Mouse (Mus musculus) right cerebral cortex, adult 18-20 months (tissue): ENCODE measurements around the gene D930048N14Rik.
"Not testable (repeated sequence)": the region's sequence is repeated elsewhere in the genome, so short reads cannot be mapped to it uniquely, and the experiment has no call there.

Source experiments
- DNase-seq: peaks from one replicate; pipeline ENCODE4 v3.0.0; 2022; ENCODE audit warnings: mixed read lengths

The D930048N14Rik gene

GRCm38 (mm10) chr11:51650691-51651515 is at the start of gene D930048N14Rik, which contains the start of gene N4bp3:
Gene D930048N14Rik, plus strand, starts transcription at chr11:51650954.
Gene N4bp3, minus strand, starts transcription at chr11:51650842.
- DNase-seq, result no peak

- no peak for DNase-seq
Observed at GRCm38 (mm10) chr11:51602253-51602652, 48.5 kb upstream of the D930048N14Rik start.

- DNase-seq, result peak; percentile 82
Observed at GRCm38 (mm10) chr11:51605602-51606446, 44.9 kb upstream of the D930048N14Rik start.

DNA sequence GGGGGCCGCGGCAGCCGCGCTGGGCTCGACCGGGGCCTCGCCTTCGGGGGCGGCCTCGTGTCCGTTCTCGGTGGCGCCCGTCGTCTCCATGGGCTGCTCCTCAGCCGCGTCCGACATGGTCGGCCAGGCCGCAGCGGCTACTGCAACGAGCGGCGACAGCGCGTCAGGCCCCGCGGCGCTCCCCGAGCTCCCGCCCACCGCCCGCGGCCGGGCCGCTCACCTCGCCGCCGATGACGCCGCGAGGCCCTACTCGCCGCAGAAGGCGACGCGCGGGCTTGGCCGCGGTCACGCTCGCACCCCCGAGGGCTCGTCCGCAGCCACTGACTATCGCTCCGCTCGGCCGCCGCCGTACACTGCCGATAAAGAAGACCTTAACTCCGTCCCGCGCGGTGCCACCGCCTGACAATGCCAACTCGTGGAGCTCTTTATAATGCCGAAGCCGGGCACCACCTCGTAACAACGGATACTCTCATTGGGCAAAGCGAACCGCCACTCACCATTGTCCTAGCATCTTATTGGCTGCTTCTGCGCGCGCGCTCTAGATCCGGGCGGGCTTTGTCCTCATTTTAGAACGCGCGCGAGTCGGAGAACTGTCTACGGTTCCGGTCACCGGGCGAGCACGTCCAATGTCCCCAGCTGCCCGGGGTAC is 44.2 kb upstream of the D930048N14Rik start, which contains the start of gene Hnrnpab:
TSS of gene Hnrnpab (minus strand) at position 401 of the 649 bp plus-strand sequence.
- DNase-seq, result peak; percentile 98

- DNase-seq, result no peak
Observed at GRCm38 (mm10) chr11:51607096-51607738, 43.5 kb upstream of the D930048N14Rik start.

DNA sequence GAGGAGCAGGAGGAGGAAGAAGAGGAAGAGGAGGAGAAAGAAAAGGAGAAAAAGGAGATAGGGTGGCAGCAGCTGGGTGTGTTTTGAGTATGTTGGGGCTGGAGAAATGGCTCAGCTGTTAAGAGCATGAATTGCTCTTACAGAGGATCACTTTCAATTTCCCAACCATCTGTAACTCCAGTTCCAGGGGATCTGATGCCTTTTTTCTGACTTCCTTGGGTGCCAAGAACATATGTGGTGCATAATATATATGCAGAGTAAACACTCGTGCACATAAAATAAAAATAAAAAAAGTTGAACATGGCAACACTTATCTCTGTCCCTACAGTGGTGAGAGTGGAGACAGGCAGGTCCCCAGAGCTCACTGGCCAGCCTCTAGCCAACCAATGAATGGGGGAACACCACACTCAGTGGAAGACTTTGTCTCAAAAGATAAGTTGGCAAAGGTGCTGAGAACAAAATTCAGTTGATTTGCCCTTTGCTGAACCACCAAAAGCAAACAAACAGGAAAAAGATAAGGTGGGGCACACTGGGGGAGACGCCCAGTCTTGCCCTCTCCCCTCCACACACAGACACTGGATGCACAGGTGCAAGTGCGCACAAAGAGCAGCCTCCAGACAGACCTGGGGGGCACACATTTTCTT is 41.4 kb upstream of the D930048N14Rik start:
- no peak for DNase-seq

GRCm38 (mm10) chr11:51609940-51610339 is 40.8 kb upstream of the D930048N14Rik start:
- DNase-seq, result not testable (repeated sequence)

GRCm38 (mm10) chr11:51614256-51614655 is 36.5 kb upstream of the D930048N14Rik start:
- no peak for DNase-seq

DNA sequence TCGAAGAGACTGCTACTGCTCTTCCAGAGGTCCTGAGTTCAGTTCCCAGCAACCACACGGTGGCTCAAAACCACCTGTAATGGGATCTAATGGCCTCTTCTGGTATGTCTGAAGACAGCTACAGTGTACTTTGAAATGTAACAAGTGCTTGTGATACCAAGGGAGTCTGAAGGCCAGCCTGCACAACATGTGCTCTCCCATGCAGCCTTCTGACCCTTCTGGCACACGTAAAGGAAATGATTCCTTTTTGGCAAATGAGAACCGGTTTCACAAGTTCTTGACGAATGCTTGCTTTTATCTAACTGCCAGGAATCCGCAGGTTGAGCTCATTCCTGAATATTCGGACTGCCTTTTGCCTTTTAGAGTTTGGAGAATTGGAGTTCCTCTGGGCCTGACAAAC is 35.6 kb upstream of the D930048N14Rik start:
- DNase-seq, result no peak

GRCm38 (mm10) chr11:51615601-51616000 is 35.2 kb upstream of the D930048N14Rik start:
- DNase-seq, result peak; percentile 41

DNA sequence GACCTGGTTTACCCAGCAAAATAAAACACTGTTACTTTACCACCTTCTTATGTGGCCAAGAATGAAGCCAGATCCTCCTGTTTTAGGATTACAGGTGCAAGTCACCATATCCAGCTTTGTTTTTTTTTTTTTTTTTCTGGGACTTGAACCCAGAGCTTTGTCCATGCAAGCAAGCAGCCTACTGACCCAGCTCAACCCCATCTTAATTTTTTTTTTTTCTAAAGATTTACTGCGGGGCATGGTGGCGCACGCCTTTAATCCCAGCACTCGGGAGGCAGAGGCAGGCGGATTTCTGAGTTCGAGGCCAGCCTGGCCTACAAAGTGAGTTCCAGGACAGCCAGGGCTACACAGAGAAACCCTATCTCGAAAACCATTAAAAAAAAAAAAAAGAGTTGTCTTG is 34.6 kb upstream of the D930048N14Rik start:
- DNase-seq, result not testable (repeated sequence)

DNA sequence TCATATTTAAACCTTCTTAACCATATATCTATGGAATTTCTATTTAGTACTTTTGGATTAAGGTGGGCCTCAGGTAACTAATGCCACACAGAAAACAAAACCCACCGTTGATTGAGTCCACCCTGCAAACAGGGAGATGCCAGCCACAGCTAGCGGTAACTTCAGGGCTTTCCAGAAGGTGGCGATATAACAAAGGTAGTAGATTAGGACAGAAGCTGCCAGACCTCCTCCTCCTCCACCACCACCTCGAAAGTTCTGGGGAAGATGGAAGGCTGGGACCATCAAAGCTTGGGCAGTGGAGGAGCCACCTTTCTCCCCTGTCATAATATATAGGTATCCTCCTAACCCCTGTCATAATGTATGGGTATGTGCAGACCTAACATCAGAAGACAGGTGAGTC is 33.1 kb upstream of the D930048N14Rik start:
- DNase-seq, result peak; percentile 63

GRCm38 (mm10) chr11:51618894-51619408 is 31.8 kb upstream of the D930048N14Rik start:
- DNase-seq, result no peak

DNA sequence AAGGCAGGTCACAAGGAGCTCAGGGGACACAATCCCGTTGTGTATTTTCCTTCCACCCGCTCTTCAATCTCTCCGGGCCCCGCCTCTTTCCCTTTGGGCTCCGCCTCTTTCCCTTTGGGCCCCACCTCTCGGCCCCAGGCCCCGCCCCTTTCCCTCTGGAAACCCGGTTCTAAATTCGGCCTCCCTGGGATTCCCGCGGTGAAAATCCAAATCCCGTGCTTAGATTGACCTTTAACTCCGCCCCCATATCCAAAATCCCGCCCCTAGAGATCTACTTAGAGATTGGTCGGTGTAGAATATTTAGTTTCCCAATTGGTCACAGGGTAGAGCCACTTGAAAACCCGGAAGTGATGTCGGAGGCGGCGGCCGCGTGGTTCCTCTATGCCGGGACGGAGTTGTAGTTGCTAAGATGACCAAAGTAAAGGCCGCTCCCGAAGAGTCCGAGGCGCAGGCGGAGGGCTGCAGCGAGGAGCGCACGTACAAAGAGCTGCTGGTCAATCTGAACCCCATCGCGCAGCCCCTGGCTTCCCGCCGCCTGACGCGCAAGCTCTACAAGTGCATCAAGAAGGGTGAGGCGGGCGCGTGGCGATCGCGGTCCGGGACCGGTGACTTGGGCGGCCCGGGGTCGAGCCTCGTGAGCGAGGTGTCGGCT is 31.2 kb upstream of the D930048N14Rik start, which contains the start of gene Nhp2:
TSS of gene Nhp2 (plus strand) at position 327 of the 652 bp plus-strand sequence.
- DNase-seq, result peak; percentile 93

GRCm38 (mm10) chr11:51620084-51620483 is 30.7 kb upstream of the D930048N14Rik start:
- no peak for DNase-seq

DNA sequence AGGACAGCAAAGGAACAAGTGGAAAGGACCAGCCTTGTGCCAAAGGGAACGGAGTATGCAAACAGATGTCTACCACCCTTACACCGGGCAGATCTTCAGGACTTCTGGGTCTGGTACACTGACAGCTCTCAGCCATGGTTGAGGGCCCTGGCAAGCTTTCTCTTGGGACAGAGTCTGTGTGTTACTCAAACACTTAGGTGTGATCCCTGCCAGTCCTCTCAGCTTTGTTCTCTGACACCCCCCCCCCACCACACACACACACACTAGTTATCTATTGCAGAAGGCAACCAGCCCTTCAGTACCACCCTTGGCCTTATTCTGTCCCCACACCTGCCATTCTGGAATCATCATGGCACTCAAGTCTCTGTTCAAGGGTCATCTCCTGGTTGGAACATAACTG is 29.0 kb upstream of the D930048N14Rik start:
- DNase-seq, result no peak

GRCm38 (mm10) chr11:51622971-51623491 is 27.7 kb upstream of the D930048N14Rik start:
- DNase-seq, result peak; percentile 91

DNA sequence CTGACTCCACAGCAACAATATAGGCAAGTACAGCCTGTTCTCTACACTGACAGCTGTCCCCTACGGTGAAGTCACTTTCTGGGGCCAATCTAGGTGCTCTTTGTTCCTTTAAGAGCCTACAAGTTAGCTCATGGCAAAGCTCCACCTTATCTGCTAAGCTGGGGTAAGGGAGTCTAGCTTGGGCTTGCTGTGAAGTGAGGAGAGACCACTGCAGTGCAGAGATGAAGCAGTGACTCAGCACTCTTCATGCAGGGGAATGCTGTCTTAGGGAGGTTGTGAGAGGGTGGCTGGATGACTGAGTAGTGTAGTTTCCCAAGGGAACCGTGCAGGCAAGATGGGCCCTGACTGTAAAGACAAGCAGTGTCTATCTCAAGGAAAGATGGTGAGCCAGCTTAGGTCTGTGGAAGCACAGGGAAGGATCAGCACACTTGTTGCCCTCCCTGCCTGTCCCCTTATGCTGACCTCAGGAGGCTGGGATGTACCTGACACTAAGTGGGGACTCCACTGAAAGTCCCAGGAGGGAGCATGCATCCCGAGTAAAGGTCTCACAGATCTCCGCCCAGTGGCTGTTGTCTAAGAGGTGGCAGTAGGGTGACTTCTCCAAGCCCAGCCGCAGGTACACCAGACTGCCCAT is 25.4 kb upstream of the D930048N14Rik start:
- DNase-seq, result no peak

- peak; percentile 39 for DNase-seq
Observed at GRCm38 (mm10) chr11:51627425-51627824, 23.3 kb upstream of the D930048N14Rik start.

GRCm38 (mm10) chr11:51627907-51628306 is 22.8 kb upstream of the D930048N14Rik start:
- no peak for DNase-seq
